Mouse (Mus musculus) heart, embryonic 10.5 days (tissue): ENCODE measurements at regions not wholly inside any gene's neighbourhood (a gene's known extent, or its start where the extent isn't known, plus 50 kb on each side); places are given as distances from the start of the nearest gene placed in this dataset.

Experiments
- DNase-seq: peaks from one replicate; pipeline ENCODE4 v3.0.0-alpha.2; 2017; ENCODE audit warnings: low spot score
- H3K27ac ChIP-seq: fragments of 300-500 bp; sonication (generic); 2 replicates; pipeline ENCODE4 v1.5.1; 2016; ENCODE audit warnings: mild to moderate bottlenecking
- H3K27me3 ChIP-seq: fragments of 300-500 bp; sonication (generic); 2 replicates; pipeline ENCODE4 v1.6.1; 2016; ENCODE audit warnings: mild to moderate bottlenecking; ENCODE audit not compliant: poor library complexity, insufficient read depth, severe bottlenecking
- H3K36me3 ChIP-seq: fragments of 300-500 bp; sonication (generic); 2 replicates; pipeline ENCODE4 v1.6.1; 2016; ENCODE audit warnings: mild to moderate bottlenecking, moderate library complexity
- H3K4me1 ChIP-seq: fragments of 300-500 bp; sonication (generic); 2 replicates; pipeline ENCODE4 v1.6.1; 2016; ENCODE audit warnings: mild to moderate bottlenecking
- H3K4me3 ChIP-seq: fragments of 300-500 bp; sonication (generic); 2 replicates; pipeline ENCODE4 v1.5.1; 2016; ENCODE audit warnings: mild to moderate bottlenecking, moderate library complexity
- H3K9me3 ChIP-seq: fragments of 300-500 bp; sonication (generic); 2 replicates; pipeline ENCODE4 v1.6.1; 2016; ENCODE audit warnings: mild to moderate bottlenecking, moderate library complexity
- WGBS: fragments of 180-500 bp; shearing (Covaris S2); methylation state at CpG from one replicate; pipeline ENCODE4 v1.1.7; 2016; 5-methylcytosine and 5-hydroxymethylcytosine counted together

- H3K36me3 ChIP-seq: no peaks in the 10 kb centered on the region
- no peak for DNase-seq
- no peak overlapping the region for H3K4me3 ChIP-seq
- 83% methylated on average over 3 of the region's 3 CpGs for WGBS
- no peak overlapping the region for H3K27ac ChIP-seq
- H3K9me3 ChIP-seq: no peaks in the 10 kb centered on the region
- H3K4me1 ChIP-seq: peaks cover 12% of the 10 kb centered on the region; the same call in 1 of the 2 replicates
- no peaks in the 10 kb centered on the region for H3K27me3 ChIP-seq
Measured at GRCm38 (mm10) chr12:28380203-28380602, 172.0 kb downstream of the Dcdc2c start.

GRCm38 (mm10) chr12:28377968-28378367, 174.2 kb downstream of the Dcdc2c start:
- no peaks in the 10 kb centered on the region for H3K9me3 ChIP-seq
- no peak overlapping the region for H3K27ac ChIP-seq
- no peak for DNase-seq
- H3K27me3 ChIP-seq: no peaks in the 10 kb centered on the region
- no peak overlapping the region for H3K4me3 ChIP-seq
- peaks cover 12% of the 10 kb centered on the region; the same call in 1 of the 2 replicates for H3K4me1 ChIP-seq
- no peaks in the 10 kb centered on the region for H3K36me3 ChIP-seq
- WGBS: 82% methylated on average over 3 of the region's 3 CpGs

- Histone ChIP-seq H3K36me3 (no peaks in the 10 kb centered on the region), H3K27ac (no peak overlapping the region), H3K4me3 (no peak overlapping the region), H3K27me3 (no peaks in the 10 kb centered on the region), H3K4me1 (peaks cover 12% of the 10 kb centered on the region; the same call in 1 of the 2 replicates), H3K9me3 (no peaks in the 10 kb centered on the region)
- 87% methylated on average over 4 of the region's 4 CpGs for WGBS
- DNase-seq: no peak
Measured at GRCm38 (mm10) chr12:28377373-28377772, 174.8 kb downstream of the Dcdc2c start.

- no peak for DNase-seq
- 68% methylated on average over 4 of the region's 4 CpGs for WGBS
- no peaks in the 10 kb centered on the region for H3K27me3 ChIP-seq
- peaks cover 12% of the 10 kb centered on the region; the same call in 1 of the 2 replicates for H3K4me1 ChIP-seq
- H3K9me3 ChIP-seq: no peaks in the 10 kb centered on the region
- H3K4me3 ChIP-seq: no peak overlapping the region
- no peaks in the 10 kb centered on the region for H3K36me3 ChIP-seq
- H3K27ac ChIP-seq: no peak overlapping the region
Measured at GRCm38 (mm10) chr12:28376770-28377169, 175.4 kb downstream of the Dcdc2c start.

- DNase-seq: no peak
- Histone ChIP-seq H3K4me3 (no peak overlapping the region), H3K4me1 (no peaks in the 10 kb centered on the region), H3K27ac (no peak overlapping the region), H3K36me3 (no peaks in the 10 kb centered on the region), H3K9me3 (no peaks in the 10 kb centered on the region), H3K27me3 (no peaks in the 10 kb centered on the region)
- 75% methylated on average over 2 of the region's 2 CpGs for WGBS
Measured at GRCm38 (mm10) chr12:28365304-28365703, 186.9 kb downstream of the Dcdc2c start.

GRCm38 (mm10) chr12:28358737-28359333, 193.4 kb downstream of the Dcdc2c start:
- DNase-seq: no peak

GRCm38 (mm10) chr12:28357764-28358163, 194.4 kb downstream of the Dcdc2c start:
- H3K4me3 ChIP-seq: no peak overlapping the region
- no peaks in the 10 kb centered on the region for H3K27me3 ChIP-seq
- peaks cover 14% of the 10 kb centered on the region for H3K4me1 ChIP-seq
- no peaks in the 10 kb centered on the region for H3K36me3 ChIP-seq
- no peak for DNase-seq
- no peak overlapping the region for H3K27ac ChIP-seq
- no peaks in the 10 kb centered on the region for H3K9me3 ChIP-seq
- 87% methylated on average over 10 of the region's 10 CpGs for WGBS

More at GRCm38 (mm10) chr12:28358737-28359333, 193.4 kb downstream of the Dcdc2c start:
- Histone ChIP-seq H3K4me3 (no peak overlapping the region), H3K4me1 (0 out of 2 replicates have a peak, but pooled peaks cover 5% of the 10 kb centered on the region), H3K27me3 (no peaks in the 10 kb centered on the region), H3K9me3 (no peaks in the 10 kb centered on the region), H3K36me3 (no peaks in the 10 kb centered on the region), H3K27ac (no peak overlapping the region)
- WGBS: 46% methylated on average over 7 of the region's 7 CpGs

- 23% methylated on average over 3 of the region's 3 CpGs for whole genome bisulfite sequencing
- Histone ChIP-seq H3K27me3 (no peaks in the 10 kb centered on the region), H3K9me3 (no peaks in the 10 kb centered on the region), H3K27ac (peak overlapping the region; percentile 42; the same call in 1 of the 2 replicates), H3K36me3 (no peaks in the 10 kb centered on the region), H3K4me3 (no peak overlapping the region), H3K4me1 (peaks cover 12% of the 10 kb centered on the region)
- no peak for DNase-seq
Measured at GRCm38 (mm10) chr12:28353140-28353539, 199.1 kb downstream of the Dcdc2c start.

- Histone ChIP-seq H3K27me3 (no peaks in the 10 kb centered on the region), H3K4me3 (no peak overlapping the region), H3K9me3 (no peaks in the 10 kb centered on the region), H3K36me3 (no peaks in the 10 kb centered on the region), H3K4me1 (peaks cover 12% of the 10 kb centered on the region), H3K27ac (0 out of 2 replicates have a peak overlapping the region, but pooled peaks have one; percentile 42)
- WGBS: 79% methylated on average over 3 of the region's 3 CpGs
- DNase-seq: no peak
Measured at GRCm38 (mm10) chr12:28352571-28352970, 199.6 kb downstream of the Dcdc2c start.

GRCm38 (mm10) chr12:28342735-28343134, 209.5 kb downstream of the Dcdc2c start:
- Histone ChIP-seq H3K27me3 (no peaks in the 10 kb centered on the region), H3K27ac (no peak overlapping the region), H3K4me3 (no peak overlapping the region), H3K9me3 (no peaks in the 10 kb centered on the region), H3K36me3 (no peaks in the 10 kb centered on the region), H3K4me1 (0 out of 2 replicates have a peak, but pooled peaks cover 10% of the 10 kb centered on the region)
- DNase-seq: no peak
- 70% methylated on average over 2 of the region's 2 CpGs for WGBS

- no peak for DNase-seq
- H3K9me3 ChIP-seq: no peaks in the 10 kb centered on the region
- H3K27me3 ChIP-seq: no peaks in the 10 kb centered on the region
- no peak overlapping the region for H3K27ac ChIP-seq
- 44% methylated on average over 5 of the region's 5 CpGs for WGBS
- no peak overlapping the region for H3K4me3 ChIP-seq
- 0 out of 2 replicates have a peak, but pooled peaks cover 4% of the 10 kb centered on the region for H3K4me1 ChIP-seq
- H3K36me3 ChIP-seq: no peaks in the 10 kb centered on the region
Measured at GRCm38 (mm10) chr12:28332591-28332990, 219.6 kb downstream of the Dcdc2c start.

GRCm38 (mm10) chr12:28331843-28332242, 220.4 kb downstream of the Dcdc2c start:
- no peak overlapping the region for H3K4me3 ChIP-seq
- WGBS: 77% methylated on average over 2 of the region's 2 CpGs
- H3K27ac ChIP-seq: no peak overlapping the region
- DNase-seq: no peak
- H3K9me3 ChIP-seq: no peaks in the 10 kb centered on the region
- no peaks in the 10 kb centered on the region for H3K36me3 ChIP-seq
- H3K4me1 ChIP-seq: 0 out of 2 replicates have a peak, but pooled peaks cover 4% of the 10 kb centered on the region
- H3K27me3 ChIP-seq: no peaks in the 10 kb centered on the region

- WGBS: 58% methylated on average over 2 of the region's 2 CpGs
- Histone ChIP-seq H3K4me1 (peaks cover 4% of the 10 kb centered on the region; the same call in 1 of the 2 replicates), H3K27me3 (no peaks in the 10 kb centered on the region), H3K9me3 (no peaks in the 10 kb centered on the region), H3K4me3 (no peak overlapping the region), H3K27ac (no peak overlapping the region), H3K36me3 (no peaks in the 10 kb centered on the region)
- no peak for DNase-seq
Measured at GRCm38 (mm10) chr12:28323659-28324058, 228.5 kb downstream of the Dcdc2c start.

GRCm38 (mm10) chr12:28309226-28309625, 243.0 kb downstream of the Dcdc2c start:
- no peak for DNase-seq
- H3K27me3 ChIP-seq: no peaks in the 10 kb centered on the region

More at GRCm38 (mm10) chr12:28309226-28309625, 243.0 kb downstream of the Dcdc2c start:
- no peaks in the 10 kb centered on the region for H3K36me3 ChIP-seq
- 76% methylated on average over 5 of the region's 5 CpGs for WGBS
- H3K4me3 ChIP-seq: no peak overlapping the region
- H3K9me3 ChIP-seq: no peaks in the 10 kb centered on the region
- no peaks in the 10 kb centered on the region for H3K4me1 ChIP-seq
- no peak overlapping the region for H3K27ac ChIP-seq
